Mouse (Mus musculus) E14TG2a.4 (cell line): Measurements from ENCODE around the gene Mrpl35.

Experiments
- H3K27me3 ChIP-seq: 2 replicates; pipeline ENCODE4 v1.6.1; 2014; ENCODE audit warnings: low read length, control low read depth; ENCODE audit not compliant: insufficient read depth
- H3K36me3 ChIP-seq: 2 replicates; pipeline ENCODE4 v1.6.1; 2014; ENCODE audit warnings: low read length, control low read depth; ENCODE audit not compliant: insufficient read depth
- H3K4me1 ChIP-seq: replicated peaks from 2 replicates; pipeline ENCODE4 v1.6.1; 2014; ENCODE audit warnings: low read depth, low read length, control low read depth
- H3K4me3 ChIP-seq: replicated peaks from 2 replicates; pipeline ENCODE4 v1.5.1; 2014; ENCODE audit warnings: mild to moderate bottlenecking, low read length
- H3K9me3 ChIP-seq: 2 replicates; pipeline ENCODE4 v1.6.1; 2014; ENCODE audit warnings: low read length, control low read depth
- CTCF ChIP-seq: conservative IDR thresholded peaks from 2 replicates; pipeline ENCODE4 v1.5.1; 2014; ENCODE audit warnings: low read length
- NANOG ChIP-seq: IDR thresholded peaks from 2 replicates; pipeline ENCODE4 v1.6.1; 2014; ENCODE audit warnings: borderline replicate concordance, low read length, mixed read lengths
- POU5F1 ChIP-seq: IDR thresholded peaks from 2 replicates; pipeline ENCODE4 v1.6.1; 2014; ENCODE audit warnings: low read length, borderline replicate concordance

The Mrpl35 gene

DNA sequence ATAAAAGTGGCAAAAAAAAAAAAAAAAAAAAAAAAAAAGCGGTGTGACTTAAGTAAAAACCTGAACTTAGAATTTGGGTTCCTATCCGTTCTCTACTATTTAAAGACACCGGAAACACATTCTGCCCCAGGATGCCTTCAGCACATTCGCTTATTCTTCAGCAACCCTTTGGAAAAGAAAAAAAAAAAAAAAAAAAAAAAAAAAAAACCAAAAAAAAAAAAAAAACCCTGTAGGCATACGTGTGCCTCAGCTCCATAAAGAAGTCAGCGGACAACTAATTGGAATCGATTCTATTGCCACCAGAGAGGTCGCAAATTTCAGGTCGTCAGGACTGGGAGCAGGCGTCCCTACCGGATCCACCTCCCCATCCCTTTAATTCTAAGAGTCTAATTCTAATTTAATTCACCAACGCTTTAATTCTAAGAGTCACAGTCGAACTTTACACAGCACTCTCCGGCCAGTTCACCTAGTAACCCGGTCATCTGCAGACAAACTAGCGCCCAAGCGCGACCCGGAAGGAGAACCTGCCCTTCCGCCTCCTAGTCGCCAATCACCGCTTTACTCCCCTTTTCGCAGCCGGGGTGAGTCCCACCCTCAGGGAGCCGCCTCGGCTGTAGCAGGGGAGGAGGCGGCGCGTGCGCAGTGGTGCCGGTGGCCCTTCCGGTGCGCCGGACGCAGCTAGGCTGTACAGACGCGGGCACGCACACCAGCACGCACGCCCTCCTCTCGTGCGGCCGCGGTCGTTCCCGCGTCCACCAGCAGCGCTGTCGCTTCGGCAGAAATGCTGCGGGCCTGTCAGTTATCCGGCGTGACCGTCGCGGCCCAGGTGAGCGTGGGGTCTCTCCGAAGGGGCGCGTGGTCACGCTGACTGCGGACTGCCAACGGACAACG is 4.2 kb upstream of the Mrpl35 start, which contains the start of gene Immt:
TSS of gene Immt (plus strand) at position 642 of the 891 bp plus-strand sequence.
- Histone ChIP-seq H3K4me1 (peaks cover 47% of the 10 kb centered on the region), H3K4me3 (peak within 1 kb of the TSS; percentile 98), H3K9me3 (no peaks in the 10 kb centered on the region), H3K36me3 (peaks cover 35% of the 10 kb centered on the region), H3K27me3 (no peaks in the 10 kb centered on the region)
- TF ChIP-seq NANOG (no peak), POU5F1 (no peak), CTCF (no peak)

DNA sequence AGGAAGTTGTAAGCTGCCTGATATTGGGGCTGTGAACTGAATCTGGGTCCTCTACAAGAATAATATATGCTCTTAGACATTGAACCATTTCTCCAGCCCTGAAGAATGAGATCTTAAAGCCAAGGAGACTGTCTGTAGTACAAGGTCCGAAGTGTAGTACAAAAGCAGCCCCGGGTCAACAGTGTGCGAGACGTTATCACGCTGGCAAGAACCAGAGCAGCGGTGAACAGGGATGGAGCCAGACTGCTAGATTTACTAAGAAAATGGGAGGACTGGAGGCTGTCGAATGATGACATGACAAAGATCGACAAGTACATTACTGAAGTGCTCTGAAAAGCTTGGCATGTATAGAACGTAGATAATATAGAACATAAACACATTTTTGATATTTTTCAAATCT is 3.0 kb upstream of the Mrpl35 start:
- Histone ChIP-seq H3K27me3 (no peaks in the 10 kb centered on the region), H3K36me3 (peaks cover 25% of the 10 kb centered on the region), H3K9me3 (no peaks in the 10 kb centered on the region)

DNA sequence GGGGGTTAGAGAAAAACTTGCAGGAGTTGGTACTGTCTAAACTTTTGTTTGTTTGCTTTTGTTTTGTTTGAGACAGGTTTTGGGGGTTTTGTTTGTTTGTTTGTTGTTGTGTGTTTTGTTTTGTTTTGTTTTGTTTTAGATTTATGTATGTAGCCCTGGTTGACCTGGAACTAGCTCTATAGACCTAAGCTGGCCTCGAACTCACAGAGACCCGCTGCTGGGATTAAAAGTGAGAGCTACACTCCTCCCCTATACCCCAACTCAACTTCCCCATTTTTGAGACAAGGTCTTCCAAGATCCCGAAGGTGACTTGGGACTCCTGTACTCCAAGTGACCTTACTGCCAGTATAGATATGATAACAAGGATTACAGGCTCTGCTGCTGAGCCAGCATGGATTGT is 2.8 kb downstream of the Mrpl35 start:
- Histone ChIP-seq H3K27me3 (no peaks in the 10 kb centered on the region), H3K4me1 (peaks cover 23% of the 10 kb centered on the region), H3K36me3 (peaks cover 8% of the 10 kb centered on the region), H3K4me3 (peak overlapping the region; percentile 95), H3K9me3 (no peaks in the 10 kb centered on the region)
- TF ChIP-seq NANOG (no peak), CTCF (no peak), POU5F1 (no peak)

More for the DNA sequence above, 3.0 kb upstream of the Mrpl35 start:
- Histone ChIP-seq H3K4me1 (peaks cover 37% of the 10 kb centered on the region), H3K4me3 (peak overlapping the region; percentile 98)
- TF ChIP-seq POU5F1 (no peak), CTCF (no peak), NANOG (no peak)

DNA sequence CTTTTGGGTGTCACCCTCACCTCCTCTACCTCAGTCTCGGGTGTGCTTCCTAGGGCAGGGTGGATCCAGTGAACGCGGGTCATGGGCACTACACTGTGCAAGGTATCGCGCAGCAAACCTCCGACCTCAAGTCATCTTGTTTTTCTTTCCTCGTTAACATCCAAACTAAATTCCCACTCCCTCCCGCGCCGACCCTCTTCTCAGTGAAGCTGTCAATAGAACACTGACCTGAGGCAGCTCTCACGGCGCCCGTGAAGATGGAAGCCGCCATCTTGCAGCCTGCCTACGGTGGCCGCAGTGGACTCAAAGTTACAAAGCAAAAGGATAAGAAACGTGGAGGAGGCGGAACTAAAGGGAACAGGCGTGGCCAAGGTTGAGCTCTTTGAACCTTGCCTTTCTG is 3.3 kb downstream of the Mrpl35 start:
- no peaks in the 10 kb centered on the region for H3K9me3 ChIP-seq
- TF ChIP-seq POU5F1: no peak
- peak overlapping the region; percentile 95 for H3K4me3 ChIP-seq
- H3K27me3 ChIP-seq: no peaks in the 10 kb centered on the region
- H3K36me3 ChIP-seq: peaks cover 13% of the 10 kb centered on the region
- peaks cover 23% of the 10 kb centered on the region for H3K4me1 ChIP-seq

DNA sequence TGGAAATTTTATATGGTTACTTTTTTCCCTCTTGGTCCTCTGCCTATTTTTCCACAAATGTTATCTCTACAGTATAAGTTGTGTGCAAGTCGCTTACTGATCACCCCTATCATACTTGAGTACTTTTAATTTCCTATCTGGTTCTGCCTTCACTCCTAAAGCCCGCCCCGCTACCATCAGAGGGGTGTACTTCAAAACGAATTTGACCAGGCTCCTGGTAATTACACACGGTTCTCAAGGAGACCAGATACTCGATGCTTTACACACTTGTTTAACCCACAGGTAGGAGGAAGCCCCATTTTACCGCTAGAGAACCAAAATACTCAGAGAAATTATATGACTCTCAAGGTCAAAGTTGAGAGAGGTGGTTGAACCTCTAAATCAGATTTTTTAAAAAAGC is 3.7 kb downstream of the Mrpl35 start:
- peak overlapping the region; percentile 95 for H3K4me3 ChIP-seq
- H3K4me1 ChIP-seq: peaks cover 23% of the 10 kb centered on the region
- no peaks in the 10 kb centered on the region for H3K27me3 ChIP-seq
- TF ChIP-seq POU5F1 (no peak), CTCF (no peak), NANOG (no peak)
- peaks cover 17% of the 10 kb centered on the region for H3K36me3 ChIP-seq
- H3K9me3 ChIP-seq: no peaks in the 10 kb centered on the region

DNA sequence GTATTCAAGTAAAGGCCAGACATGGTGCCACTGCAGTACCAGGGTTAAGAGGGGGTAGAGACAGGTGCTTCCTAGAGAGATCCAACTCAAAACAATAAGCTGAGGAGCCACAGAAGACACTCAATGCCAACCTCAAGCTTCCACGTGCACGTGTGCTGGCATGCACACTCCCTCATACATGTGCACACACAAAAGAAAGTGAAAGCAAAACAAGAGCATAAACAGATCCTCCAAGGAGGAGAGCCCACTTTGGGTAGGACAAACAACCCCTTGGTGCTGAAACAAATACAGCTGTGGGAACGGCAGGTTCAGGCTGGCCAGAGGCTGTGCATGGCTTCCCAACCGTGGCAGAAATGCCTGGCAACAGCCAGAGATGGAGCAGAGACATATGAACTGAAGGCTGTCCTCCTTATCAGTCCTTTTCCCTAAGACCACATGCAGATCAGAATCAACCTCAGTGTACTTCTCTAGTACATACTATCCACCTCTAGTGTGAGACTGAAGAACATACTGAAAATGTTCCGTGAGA is 6.9 kb downstream of the Mrpl35 start:
- TF ChIP-seq CTCF (no peak), POU5F1 (no peak)
- H3K9me3 ChIP-seq: no peaks in the 10 kb centered on the region
- no peaks in the 10 kb centered on the region for H3K27me3 ChIP-seq
- peaks cover 49% of the 10 kb centered on the region for H3K36me3 ChIP-seq
- H3K4me1 ChIP-seq: peaks cover 23% of the 10 kb centered on the region
- H3K4me3 ChIP-seq: no peak overlapping the region

DNA sequence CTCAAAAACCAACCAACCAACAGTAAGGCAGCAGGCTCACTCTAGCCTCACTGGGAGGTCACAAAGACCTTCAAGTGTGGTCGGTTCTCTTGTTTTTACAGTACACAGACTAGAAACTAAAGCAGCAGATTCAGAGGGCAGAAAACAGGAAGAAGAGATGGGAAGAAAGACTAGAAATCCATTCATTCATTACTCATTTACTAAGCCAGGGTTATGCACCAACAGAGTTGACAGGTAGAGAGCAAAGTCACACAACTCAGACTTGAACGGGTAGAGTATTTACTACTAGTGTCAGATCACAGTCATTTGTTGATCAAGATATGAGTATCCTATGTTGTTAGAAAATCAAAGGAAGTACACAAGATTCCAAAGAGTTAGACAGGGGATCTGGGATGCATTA is 13.9 kb downstream of the Mrpl35 start:
- Histone ChIP-seq H3K4me1 (no peaks in the 10 kb centered on the region), H3K27me3 (no peaks in the 10 kb centered on the region), H3K36me3 (peaks cover 80% of the 10 kb centered on the region), H3K9me3 (no peaks in the 10 kb centered on the region), H3K4me3 (no peak overlapping the region)
- TF ChIP-seq NANOG (no peak), CTCF (no peak), POU5F1 (no peak)

DNA sequence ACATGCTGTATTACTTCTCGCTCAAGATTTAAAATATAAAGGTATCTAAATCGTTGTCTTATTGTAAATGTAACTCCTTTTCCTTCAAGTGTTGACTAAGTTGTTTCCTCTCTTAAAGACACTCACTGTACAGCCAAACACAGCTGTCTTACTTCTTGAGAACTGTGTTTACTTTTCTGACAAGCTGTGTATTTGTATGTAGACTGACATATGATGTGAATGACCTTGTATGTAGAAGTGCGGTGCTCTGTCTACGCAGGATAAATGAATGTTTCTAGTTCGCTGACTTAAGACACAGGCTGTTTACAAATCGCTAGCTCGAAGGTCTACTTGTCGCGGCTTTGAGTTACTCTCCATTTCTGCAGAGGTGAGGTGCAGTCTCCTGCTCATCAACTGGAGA is 16.9 kb downstream of the Mrpl35 start:
- Histone ChIP-seq H3K27me3 (peaks cover 5% of the 10 kb centered on the region; the same call in 1 of the 2 replicates), H3K4me3 (no peak overlapping the region), H3K36me3 (peaks cover 51% of the 10 kb centered on the region), H3K9me3 (no peaks in the 10 kb centered on the region), H3K4me1 (no peaks in the 10 kb centered on the region)
- TF ChIP-seq POU5F1: no peak
- no peak for TF ChIP-seq NANOG
- no peak for TF ChIP-seq CTCF

DNA sequence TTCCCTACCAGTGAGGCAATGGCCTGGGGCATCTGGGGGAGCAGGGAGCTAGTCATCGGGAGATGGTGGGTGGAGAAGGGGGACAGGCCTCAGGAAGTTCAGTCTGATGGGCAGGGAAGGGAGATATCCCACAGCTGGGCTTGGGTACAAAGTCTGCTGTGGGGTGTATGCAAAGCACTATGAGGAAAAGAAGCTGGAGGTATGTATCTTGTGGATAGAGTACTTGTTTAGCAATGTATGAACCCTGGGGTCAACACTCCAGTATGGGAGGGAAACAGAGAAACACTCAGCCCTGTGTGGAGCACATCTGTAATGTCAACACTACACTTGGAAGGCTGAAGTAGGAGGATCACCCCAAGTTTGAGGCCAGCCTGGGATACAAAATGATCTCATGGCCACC is 20.1 kb downstream of the Mrpl35 start:
- H3K4me1 ChIP-seq: peaks cover 4% of the 10 kb centered on the region
- peaks cover 26% of the 10 kb centered on the region for H3K36me3 ChIP-seq
- TF ChIP-seq NANOG: no peak
- no peak for TF ChIP-seq CTCF
- TF ChIP-seq POU5F1: no peak
- H3K4me3 ChIP-seq: no peak overlapping the region
- H3K9me3 ChIP-seq: no peaks in the 10 kb centered on the region
- peaks cover 5% of the 10 kb centered on the region; the same call in 1 of the 2 replicates for H3K27me3 ChIP-seq
